Mouse (Mus musculus): Measurements from ENCODE around the gene Dnajc2.

Gene Dnajc2

GRCm38 (mm10) chr5:21785053-21785452, at the start of gene Dnajc2, which contains the start of gene Psmc2:
Dnajc2 (minus strand) TSS chr5:21785251.
Psmc2 (plus strand) TSS chr5:21785283.
- peak; percentile 89 for DNase-seq (ENCODE audit: extremely low spot score)

DNA sequence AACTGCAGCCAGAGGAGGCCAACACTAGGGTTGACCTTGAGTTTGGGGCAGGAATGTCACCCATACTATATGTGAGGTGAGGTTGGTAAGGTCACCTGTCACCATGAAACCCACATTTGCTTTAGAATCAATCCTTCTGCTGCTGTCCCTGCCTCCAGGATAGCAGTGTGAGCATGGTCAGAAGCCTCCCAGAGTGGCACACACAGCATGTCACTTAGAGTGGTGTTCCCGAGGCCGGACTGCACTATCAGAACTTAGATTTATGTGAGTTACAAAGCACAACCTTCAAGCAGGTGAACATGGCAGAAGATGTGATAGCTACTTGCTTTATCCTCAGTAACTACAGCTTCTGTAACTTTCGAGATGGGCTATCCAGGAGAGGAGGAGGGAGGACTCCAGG, 46.7 kb upstream of the Dnajc2 start:
- no peak for DNase-seq (ENCODE audit: extremely low spot score)

- DNase-seq (ENCODE audit: extremely low spot score), result no peak
These were observed 43.8 kb upstream of the Dnajc2 start for GRCm38 (mm10) chr5:21828855-21829254.

DNA sequence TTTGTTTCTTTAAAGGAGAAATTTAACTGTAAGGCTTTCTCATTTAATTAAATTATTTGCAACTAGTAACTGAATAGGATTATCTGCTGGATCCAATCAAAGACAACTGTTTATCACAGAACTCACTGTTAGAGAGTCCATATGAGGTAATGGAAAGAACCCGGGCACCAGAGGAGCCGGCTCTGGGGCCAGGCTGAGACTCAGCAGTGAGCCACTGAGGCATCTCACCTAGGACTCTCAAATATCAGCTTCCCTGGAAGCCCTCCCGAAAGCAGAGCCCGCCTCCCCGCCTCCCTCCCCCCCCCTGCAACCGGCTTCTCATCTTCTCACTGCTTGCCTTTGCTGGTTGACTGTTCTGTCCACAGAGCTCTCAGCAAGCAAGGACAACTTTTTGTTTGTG, 42.6 kb upstream of the Dnajc2 start:
- DNase-seq (ENCODE audit: extremely low spot score), result no peak

- DNase-seq (ENCODE audit: extremely low spot score), result no peak
These were observed 41.3 kb upstream of the Dnajc2 start for GRCm38 (mm10) chr5:21826370-21826769.

DNA sequence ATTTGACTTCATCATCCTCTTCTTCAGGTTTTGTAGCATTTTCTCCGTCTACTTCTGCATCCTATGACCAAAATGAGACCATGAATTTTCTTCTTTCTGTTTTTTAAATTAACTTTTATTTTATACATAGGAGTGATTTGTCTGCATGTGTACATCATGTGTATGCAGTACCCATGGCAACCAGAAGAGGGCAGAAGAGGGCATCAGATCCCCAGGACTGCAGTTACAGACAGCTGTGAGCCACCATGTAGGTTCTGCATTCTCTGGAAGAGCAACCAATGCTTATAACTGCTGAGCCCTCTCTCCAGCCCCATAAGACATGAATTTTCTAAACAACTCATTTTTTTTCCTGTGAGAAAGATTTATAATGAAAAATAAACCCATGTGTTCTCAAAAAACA, 28.9 kb upstream of the Dnajc2 start:
- peak; percentile 42 for DNase-seq (ENCODE audit: extremely low spot score)

DNA sequence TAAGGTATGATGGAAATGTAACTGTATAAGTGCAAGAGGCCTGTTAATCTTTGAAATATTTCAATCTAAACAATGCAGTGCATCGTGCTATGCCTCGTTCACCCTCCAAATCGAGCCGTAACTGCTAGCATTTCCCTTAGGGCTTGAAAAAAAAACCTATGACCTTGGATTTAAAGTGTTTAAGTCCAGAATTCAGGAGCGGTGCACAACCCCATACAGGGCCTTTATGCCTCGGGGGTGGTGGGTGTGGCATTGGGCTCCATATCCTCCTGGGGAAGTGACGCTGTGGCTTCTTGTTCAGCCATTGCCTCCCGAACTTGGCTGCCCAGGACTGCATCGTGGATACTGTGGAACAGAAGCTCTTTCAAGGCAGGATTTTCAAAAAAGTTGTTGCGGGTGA, 25.9 kb upstream of the Dnajc2 start:
- no peak for DNase-seq (ENCODE audit: extremely low spot score)

GRCm38 (mm10) chr5:21804837-21805236, 19.8 kb upstream of the Dnajc2 start:
- no peak for DNase-seq (ENCODE audit: extremely low spot score)

GRCm38 (mm10) chr5:21803691-21804188, 18.7 kb upstream of the Dnajc2 start:
- no peak for DNase-seq (ENCODE audit: extremely low spot score)

DNA sequence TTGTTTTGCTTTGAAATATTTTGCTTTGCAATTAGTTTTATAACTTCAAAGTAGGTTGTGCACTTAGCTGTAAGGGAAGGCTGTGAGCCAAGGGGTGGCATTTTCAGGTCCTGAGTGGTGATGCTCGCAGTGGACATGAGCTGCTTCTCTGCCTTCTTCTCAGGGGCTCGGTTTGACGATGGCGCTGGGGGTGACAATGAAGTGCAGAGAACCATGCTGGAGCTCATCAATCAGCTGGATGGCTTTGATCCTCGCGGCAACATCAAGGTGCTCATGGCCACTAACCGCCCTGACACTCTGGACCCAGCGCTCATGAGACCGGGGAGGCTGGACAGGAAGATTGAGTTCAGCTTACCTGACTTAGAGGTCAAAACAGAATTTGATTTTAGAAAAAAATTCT, 17.9 kb upstream of the Dnajc2 start:
- no peak for DNase-seq (ENCODE audit: extremely low spot score)

- DNase-seq (ENCODE audit: extremely low spot score), result no peak
These were observed 7.1 kb upstream of the Dnajc2 start for GRCm38 (mm10) chr5:21792166-21792565.

DNA sequence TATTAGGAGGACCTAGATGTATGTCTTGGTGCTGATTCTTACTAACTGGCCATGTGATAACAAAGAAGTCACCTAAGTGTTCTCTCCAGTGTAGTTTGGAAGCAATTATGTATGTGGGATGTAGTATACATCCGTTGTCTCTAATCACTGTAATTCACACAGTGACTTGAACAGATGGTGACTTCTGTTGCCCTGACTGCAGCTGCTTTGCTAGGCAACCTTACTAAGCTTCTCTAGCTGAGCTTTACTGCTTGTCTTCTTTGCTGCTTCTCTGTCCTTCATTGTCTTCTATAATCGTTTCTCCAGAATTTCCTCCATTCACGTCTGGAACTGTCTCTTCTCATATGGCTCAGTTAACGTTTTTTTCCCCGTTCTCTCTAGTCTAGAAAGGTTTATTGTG, 4.0 kb upstream of the Dnajc2 start:
- no peak for DNase-seq (ENCODE audit: extremely low spot score)

DNA sequence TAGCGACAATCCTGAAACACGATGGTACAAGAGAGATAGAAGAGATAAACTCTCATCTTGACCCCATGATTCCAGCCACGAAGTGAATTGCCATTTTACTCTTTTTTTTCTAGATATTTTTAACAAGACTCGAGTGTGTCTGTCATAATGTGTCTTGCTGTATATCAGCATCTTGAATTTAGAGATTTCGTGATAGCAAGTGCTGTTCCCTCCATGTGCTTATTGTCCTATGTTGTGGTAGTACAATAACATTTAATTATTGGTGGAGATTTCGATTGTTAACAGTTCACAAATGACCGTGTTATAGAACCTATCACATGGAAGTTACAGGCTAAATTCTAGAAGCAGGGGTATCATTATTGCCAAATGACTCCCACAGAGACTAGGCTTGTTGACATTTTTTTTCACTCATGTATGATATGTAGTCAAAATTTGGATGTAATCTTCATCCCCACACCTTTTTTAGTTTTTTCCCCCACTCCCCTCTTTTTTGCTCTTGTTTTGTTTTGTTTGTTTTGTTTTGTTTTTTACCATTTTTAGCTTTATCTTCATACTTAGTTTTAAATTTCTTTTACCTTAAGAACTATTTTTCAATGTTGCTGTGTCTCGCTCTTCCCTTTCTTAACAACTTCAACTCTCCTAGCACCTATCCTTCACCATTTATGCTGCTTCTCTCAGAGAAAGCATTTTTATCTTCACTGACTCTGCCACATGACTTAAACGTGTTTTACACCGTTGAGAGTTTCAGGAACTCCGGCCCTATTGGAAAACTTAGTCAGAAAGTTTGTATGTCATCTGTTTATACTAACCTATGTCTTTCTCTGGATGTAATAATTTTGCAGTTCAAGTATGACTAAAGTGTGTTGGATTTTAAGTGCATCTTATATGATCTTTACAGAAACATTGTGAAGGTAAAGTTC, 2.4 kb upstream of the Dnajc2 start:
- no peak for DNase-seq (ENCODE audit: extremely low spot score)

DNA sequence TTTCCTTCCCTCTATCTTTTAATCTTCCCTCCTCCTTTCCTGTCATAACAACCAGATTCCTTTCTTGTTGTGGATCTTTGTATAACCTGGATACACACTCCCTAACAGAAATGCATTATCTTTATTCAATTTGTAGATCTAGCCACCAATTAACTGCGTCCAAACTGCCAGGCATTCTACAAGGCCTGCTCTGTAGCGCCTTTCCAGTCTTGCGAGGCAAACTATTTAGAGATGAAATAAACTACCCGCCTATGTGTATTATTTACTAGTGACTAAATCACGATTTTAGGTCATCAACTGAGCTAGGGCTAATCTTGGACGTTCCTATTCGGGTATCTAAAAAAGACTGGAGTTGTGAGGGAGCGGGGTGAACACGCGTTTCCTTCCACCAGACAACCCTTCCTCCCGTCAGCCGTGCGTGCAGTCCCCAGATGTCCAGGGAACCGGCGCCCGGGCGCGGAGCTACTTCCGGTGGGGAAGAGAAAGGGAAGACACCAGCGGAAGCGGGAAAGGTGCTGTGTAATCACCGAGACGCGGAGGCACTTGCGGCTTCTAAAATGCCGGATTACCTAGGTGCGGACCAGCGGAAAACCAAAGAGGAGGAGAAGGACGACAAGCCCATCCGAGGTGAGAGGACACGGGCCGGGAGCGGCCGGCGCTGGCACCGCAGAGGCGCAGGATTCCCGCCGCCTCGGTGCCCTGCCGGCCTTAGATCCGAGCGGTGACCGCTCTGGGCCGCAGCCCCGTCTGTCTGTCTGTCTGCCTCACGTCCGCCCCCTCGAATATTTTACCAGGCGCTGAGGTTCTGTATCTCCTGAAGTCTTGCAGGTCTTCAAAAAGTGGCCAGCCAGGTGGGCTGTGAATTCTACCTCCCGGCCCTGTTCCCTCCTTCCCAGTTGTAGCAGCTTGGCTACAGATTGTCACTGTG, 1.5 kb upstream of the Dnajc2 start:
- peak; percentile 94 for DNase-seq (ENCODE audit: extremely low spot score)

- no peak for DNase-seq (ENCODE audit: extremely low spot score)
These were observed 725 bp upstream of the Dnajc2 start for GRCm38 (mm10) chr5:21785776-21786175.

DNA sequence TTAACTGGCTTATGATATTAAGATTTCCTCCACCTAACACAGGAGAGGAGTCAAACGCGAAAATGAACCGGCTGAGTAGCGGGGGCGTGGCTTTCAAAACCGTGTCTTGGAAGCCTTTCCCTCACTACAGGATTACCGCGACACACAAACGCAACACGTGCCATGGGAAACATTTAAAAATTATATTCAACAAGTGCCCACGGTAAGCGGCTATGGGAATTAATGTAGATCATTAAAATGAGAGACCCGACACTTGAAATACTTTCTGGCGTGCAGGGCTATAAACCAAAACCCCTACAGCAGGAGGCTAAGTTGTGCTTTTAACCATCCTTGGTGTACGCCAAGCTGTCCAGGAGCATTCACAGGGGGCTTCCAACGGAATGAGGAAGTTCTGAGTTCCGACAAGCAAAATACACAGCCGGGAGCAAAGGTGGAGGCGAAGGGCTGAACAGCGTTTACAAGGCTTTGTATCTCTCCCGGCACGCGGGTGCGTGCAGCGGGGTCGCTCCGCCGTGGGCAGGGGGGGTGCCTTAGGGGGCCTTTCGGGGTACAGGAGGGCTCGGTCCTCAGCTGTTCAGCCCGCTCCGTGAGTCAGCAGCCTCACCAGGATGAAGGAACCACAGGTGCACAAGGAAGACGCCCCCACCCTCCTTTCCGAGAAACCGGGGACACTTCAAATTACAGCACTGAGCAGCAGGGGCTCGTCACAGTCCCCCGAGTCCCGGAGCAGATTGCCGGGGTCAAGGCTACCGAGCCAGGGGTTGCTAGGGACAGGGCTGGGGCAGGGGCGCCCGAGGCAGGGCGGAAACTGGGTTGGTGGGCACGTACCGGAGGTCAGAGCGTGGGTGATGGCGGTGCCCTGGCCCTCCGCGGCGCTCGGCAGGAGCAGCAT, 644 bp downstream of the Dnajc2 start:
- DNase-seq (ENCODE audit: extremely low spot score), result no peak

DNA sequence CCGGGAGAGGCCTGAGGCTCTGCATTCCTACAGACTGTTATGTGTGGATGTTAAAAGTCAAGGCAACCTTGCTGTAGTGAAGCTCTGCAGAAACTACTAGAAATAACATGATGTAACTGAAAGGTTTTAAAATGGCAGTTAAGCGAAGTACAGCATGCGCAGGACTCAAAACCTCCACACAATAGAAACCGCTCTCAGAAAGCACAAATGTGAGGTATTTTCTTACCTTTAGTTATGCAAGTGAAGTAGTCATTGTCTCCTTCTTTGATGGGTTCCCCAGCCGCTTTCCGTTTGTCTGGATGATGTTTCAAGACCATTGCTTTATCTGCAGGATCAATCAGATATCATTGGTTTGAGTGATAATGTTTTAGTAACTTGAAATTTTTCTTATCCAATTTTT, 8.6 kb downstream of the Dnajc2 start:
- no peak for DNase-seq (ENCODE audit: extremely low spot score)

- DNase-seq (ENCODE audit: extremely low spot score), result no peak
These were observed 15.2 kb downstream of the Dnajc2 start for GRCm38 (mm10) chr5:21769841-21770240.

DNA sequence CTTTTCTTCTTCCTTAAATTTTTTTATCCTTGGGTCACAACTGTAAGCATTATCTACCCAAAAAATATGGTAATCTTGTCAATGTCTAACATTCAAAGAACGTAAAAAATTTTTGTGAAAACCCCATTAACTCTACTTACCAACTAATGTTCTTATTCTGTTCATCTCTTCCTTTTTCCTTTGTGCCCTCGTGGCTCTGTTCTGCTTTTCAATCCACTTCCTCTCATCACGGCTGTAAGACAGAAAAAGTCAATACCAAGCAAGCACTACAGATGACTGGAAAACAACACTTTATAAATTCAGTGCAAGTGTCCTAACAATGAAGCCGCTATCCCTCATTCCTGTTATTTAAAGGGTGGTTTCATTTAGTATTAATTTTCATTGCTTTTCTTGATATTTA, 16.5 kb downstream of the Dnajc2 start:
- DNase-seq (ENCODE audit: extremely low spot score), result no peak

DNA sequence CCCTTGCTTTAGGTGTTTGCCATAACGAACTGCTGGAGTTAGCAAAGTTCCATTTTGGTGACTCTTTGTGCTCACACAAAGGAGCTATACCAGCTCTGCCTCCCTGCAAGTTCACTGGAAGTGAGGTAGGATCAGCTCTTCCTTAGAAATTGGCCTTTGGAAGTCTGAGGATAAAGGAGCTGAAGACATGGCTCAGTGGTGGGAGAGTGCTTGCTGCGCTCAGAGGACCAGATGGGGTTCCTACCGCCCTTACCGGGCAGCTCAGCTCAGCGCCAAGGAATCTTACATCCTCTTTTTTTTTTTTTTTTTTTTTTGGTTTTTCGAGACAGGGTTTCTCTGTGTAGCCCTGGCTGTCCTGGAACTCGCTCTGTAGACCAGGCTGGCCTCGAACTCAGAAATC, 39.1 kb downstream of the Dnajc2 start:
- no peak for DNase-seq (ENCODE audit: extremely low spot score)

GRCm38 (mm10) chr5:21744651-21745050, 40.4 kb downstream of the Dnajc2 start:
- no peak for DNase-seq (ENCODE audit: extremely low spot score)

All from embryo, embryonic 9.5 days (tissue).